Mouse (Mus musculus) embryonic fibroblast, embryonic 13.5 days (primary cell): ENCODE measurements around the gene Hdgf.

ENCODE experiments used
- CTCF ChIP-seq: IDR thresholded peaks from 2 replicates; pipeline ENCODE4 v1.5.1; 2011; ENCODE audit warnings: mild to moderate bottlenecking, control low read depth, low read length, moderate library complexity, borderline replicate concordance; ENCODE audit not compliant: insufficient read depth
- POLR2A ChIP-seq: IDR thresholded peaks from 2 replicates; pipeline ENCODE4 v1.6.1; 2011; ENCODE audit warnings: low read depth, mild to moderate bottlenecking, control low read depth, low read length, moderate library complexity

DNA sequence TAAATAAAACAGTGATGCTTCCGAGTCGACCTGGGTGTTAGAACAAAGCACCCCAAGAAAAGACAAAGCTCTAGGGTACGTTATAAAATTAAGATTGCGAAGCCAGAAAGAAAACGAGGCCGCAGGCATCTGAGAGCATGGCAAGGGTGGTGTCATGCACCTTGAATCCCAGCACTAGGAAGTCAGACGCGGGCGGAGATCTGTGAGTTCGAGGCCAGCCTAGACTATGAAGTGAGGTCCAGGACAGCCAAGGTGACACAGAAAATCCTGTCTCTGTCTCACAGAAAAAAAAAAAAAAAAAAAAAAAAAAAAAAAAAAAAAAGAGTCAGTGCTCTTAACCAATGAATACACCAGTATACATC is 20.1 kb upstream of the Hdgf start:
- TF ChIP-seq CTCF, result no peak
- no peak for TF ChIP-seq POLR2A
